Mouse (Mus musculus): ENCODE measurements around the gene Ugt1a7c. TPM values are rescaled to one million over a fixed set of nuclear protein-coding genes. Genes with fewer than 3 reads are reported as not detected.
"Not testable (repeated sequence)": the region's sequence is repeated elsewhere in the genome, so short reads cannot be mapped to it uniquely, and the experiment has no call there.

Ugt1a7c gene
- total and polyA plus RNA-seq, 3 experiments: 2.2 to 15.3 (median 11.1) TPM

DNA sequence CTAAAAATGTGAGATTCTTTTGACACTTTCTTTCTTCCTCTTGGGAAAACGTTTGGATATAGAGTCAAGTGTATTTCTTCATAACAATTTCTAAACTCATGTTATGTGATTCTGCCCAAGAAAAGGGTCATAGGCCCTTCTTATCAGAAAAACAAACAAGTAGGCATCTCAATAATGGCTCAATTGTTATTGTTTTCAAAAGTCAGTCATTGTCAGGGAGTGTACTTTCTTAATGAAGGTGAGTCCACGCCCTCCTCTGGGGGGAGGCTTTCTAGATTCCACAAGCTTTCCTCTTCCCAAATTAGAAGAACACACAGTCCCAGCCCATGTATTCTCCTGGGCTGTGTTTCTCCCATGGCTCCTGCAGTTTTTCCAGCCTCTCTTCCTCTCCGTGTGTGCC lies 7.3 kb upstream of the Ugt1a7c start, which contains the start of gene Ugt1a8:
Ugt1a8 (plus strand) TSS at position 301 of the 400 bp plus-strand sequence.
- H3K9ac ChIP-seq (ENCODE audit: insufficient read depth, low read depth): no peak within 1 kb of the TSS
- no peak for DNase-seq (ENCODE audit: extremely low read depth)
- H3K27ac ChIP-seq (ENCODE audit: insufficient read depth, low read depth): no peak within 1 kb of the TSS
- no peak within 1 kb of the TSS for H3K4me2 ChIP-seq (ENCODE audit: insufficient read depth, low read depth, poor library complexity, severe bottlenecking)
- in situ Hi-C loops (cut with MboI; ENCODE audit: low pct_ligation_motif_present, low pct_unique_long_range_greater_than_20kb, low sequenced_read_pairs) (no loop called here), dilution Hi-C loops (cut with MboI; ENCODE audit: extremely low pct_ligation_motif_present, extremely low pct_unique_long_range_greater_than_20kb, low sequenced_read_pairs) (no loop called here)
- no peak within 1 kb of the TSS for H3K4me3 ChIP-seq (replicated peaks in 1 of 3; ENCODE audit: low read depth in 2 of 3, low read length in 2 of 3, poor library complexity in 1 of 3)
- peaks cover 3% of the 10 kb centered on the region for H3K27me3 ChIP-seq (replicated peaks)
- no peaks in the 10 kb centered on the region for H3K36me3 ChIP-seq (replicated peaks in 1 of 2; ENCODE audit: control insufficient read depth in 1 of 2, insufficient read depth in 1 of 2, low read length in 1 of 2)
- no peaks in the 10 kb centered on the region for H3K79me2 ChIP-seq (replicated peaks; ENCODE audit: control insufficient read depth, extremely low read depth, insufficient read depth, poor library complexity, severe bottlenecking)
- peaks cover 0 to 4% of the 10 kb centered on the region in 2 experiments; a peak in 1 of 4 replicates for H3K4me1 ChIP-seq (ENCODE audit: control insufficient read depth in 1 of 2, insufficient read depth in 2 of 2)
- TF ChIP-seq NRF1 (IDR thresholded peaks at IDR 0.05; ENCODE audit: low read depth, low read length) (no peak), MAX (IDR thresholded peaks at IDR 0.05; ENCODE audit: low read length) (no peak), CTCF (conservative IDR thresholded peaks at IDR 0.05 in 1 of 2, IDR thresholded peaks at IDR 0.05 in 1 of 2; ENCODE audit: low read depth in 2 of 2, low read length in 2 of 2) (no peak), MYC (IDR thresholded peaks at IDR 0.05; ENCODE audit: low read depth, low read length) (no peak), TCF12 (IDR thresholded peaks at IDR 0.05; ENCODE audit: low read depth, low read length) (no peak)
- H3K9me3 ChIP-seq (replicated peaks; ENCODE audit: low read length): no peaks in the 10 kb centered on the region

DNA sequence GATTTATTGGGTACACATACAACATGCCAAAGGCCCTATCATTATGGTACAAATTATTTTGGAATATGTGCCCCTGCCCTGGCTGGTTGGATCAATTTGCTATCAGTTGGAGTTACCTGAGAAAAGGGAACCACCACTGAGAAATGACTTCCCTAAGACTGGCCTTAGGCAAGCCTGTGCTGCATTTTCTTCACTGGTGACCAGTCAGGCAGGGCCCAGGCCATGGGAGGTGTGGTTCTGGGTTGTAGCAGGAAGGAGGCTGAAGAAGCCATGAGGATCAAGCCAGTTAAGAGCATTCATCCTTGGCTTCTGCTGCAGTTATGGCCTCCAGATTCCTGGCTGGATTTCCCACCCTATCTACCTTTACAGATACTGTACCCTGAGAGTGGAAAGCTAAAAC lies 2.5 kb upstream of the Ugt1a7c start:
- Histone ChIP-seq H3K27me3 (replicated peaks) (no peaks in the 10 kb centered on the region), H3K36me3 (replicated peaks in 1 of 2; ENCODE audit: control insufficient read depth in 1 of 2, insufficient read depth in 1 of 2, low read length in 1 of 2) (no peaks in the 10 kb centered on the region), H3K4me3 (replicated peaks in 1 of 3; ENCODE audit: low read depth in 2 of 3, low read length in 2 of 3, poor library complexity in 1 of 3) (no peak overlapping the region), H3K9me3 (replicated peaks; ENCODE audit: low read length) (no peaks in the 10 kb centered on the region), H3K4me1 (ENCODE audit: control insufficient read depth in 1 of 2, insufficient read depth in 2 of 2) (peaks cover 0 to 19% of the 10 kb centered on the region in 2 experiments; a peak in 2 of 4 replicates), H3K79me2 (replicated peaks; ENCODE audit: control insufficient read depth, extremely low read depth, insufficient read depth, poor library complexity, severe bottlenecking) (no peaks in the 10 kb centered on the region), H3K4me2 (ENCODE audit: insufficient read depth, low read depth, poor library complexity, severe bottlenecking) (no peak overlapping the region), H3K9ac (ENCODE audit: insufficient read depth, low read depth) (no peak overlapping the region), H3K27ac (ENCODE audit: insufficient read depth, low read depth) (no peak overlapping the region)
- in situ Hi-C loops (cut with MboI; ENCODE audit: low pct_ligation_motif_present, low pct_unique_long_range_greater_than_20kb, low sequenced_read_pairs): no loop called here
- no peak for DNase-seq (ENCODE audit: extremely low read depth)
- dilution Hi-C loops (cut with MboI; ENCODE audit: extremely low pct_ligation_motif_present, extremely low pct_unique_long_range_greater_than_20kb, low sequenced_read_pairs): no loop called here
- no peak for TF ChIP-seq ZMIZ1 (IDR thresholded peaks at IDR 0.05; ENCODE audit: low read depth, low read length)
- TF ChIP-seq SMC3 (IDR thresholded peaks at IDR 0.05; ENCODE audit: low read depth, low read length): no peak

DNA sequence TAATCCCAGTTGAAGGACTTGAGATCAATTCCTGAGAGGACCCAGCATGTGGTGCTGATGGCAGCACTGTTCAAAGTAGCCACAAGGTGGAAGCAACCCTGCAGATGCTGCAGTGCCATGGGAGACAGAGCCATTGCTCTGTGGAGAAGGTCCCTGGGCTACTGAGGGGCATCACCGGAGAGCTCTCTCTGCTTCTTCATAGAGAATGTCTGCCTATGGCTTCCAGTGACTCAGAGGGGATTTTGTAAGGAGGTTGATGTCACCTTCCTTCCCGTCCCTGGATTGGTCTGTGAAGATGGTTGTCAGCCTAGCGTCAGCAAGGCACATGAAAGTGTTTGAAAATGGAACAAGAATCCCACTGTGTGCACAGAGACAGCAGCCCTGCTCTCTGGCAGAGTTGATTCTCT lies 589 bp upstream of the Ugt1a7c start:
- Histone ChIP-seq H3K4me2 (ENCODE audit: insufficient read depth, low read depth, poor library complexity, severe bottlenecking) (peak overlapping the region; percentile 64), H3K4me3 (replicated peaks in 1 of 3; ENCODE audit: low read depth in 2 of 3, low read length in 2 of 3, poor library complexity in 1 of 3) (peak overlapping the region in 1 of 3 experiments; percentile 58)
- H3K27ac ChIP-seq (ENCODE audit: insufficient read depth, low read depth): not testable (repeated sequence)

DNA sequence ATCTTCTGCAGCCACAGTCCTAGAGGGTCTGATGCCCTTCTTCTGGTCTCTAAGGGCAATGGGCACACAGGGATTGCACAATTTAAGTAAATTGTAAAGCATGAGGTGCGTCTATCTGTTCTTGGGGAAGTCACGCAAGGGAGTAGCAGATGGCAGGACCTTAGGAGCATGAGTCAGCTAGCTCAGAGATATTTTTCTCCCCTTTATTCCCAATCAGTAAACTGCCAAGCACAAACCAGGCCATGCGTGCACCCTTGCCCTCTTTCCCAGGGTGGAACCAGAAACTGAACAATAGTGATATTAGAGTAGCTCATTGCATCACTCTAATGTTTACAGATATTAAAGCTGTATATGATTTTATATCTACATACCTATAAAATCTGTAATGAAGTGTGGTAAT lies 3.7 kb downstream of the Ugt1a7c start:
- H3K36me3 ChIP-seq (replicated peaks in 1 of 2; ENCODE audit: control insufficient read depth in 1 of 2, insufficient read depth in 1 of 2, low read length in 1 of 2); H3K79me2 ChIP-seq (replicated peaks; ENCODE audit: control insufficient read depth, extremely low read depth, insufficient read depth, poor library complexity, severe bottlenecking); H3K27ac ChIP-seq (ENCODE audit: insufficient read depth, low read depth); H3K9ac ChIP-seq (ENCODE audit: insufficient read depth, low read depth); in situ Hi-C loops (cut with MboI; ENCODE audit: low pct_ligation_motif_present, low pct_unique_long_range_greater_than_20kb, low sequenced_read_pairs); H3K9me3 ChIP-seq (replicated peaks; ENCODE audit: low read length); H3K4me2 ChIP-seq (ENCODE audit: insufficient read depth, low read depth, poor library complexity, severe bottlenecking); H3K27me3 ChIP-seq (replicated peaks); dilution Hi-C loops (cut with MboI; ENCODE audit: extremely low pct_ligation_motif_present, extremely low pct_unique_long_range_greater_than_20kb, low sequenced_read_pairs); H3K4me3 ChIP-seq (replicated peaks in 1 of 3; ENCODE audit: low read depth in 2 of 3, low read length in 2 of 3, poor library complexity in 1 of 3); DNase-seq (ENCODE audit: extremely low read depth): not testable (repeated sequence)
- peaks cover 0 to 23% of the 10 kb centered on the region in 2 experiments; a peak in 2 of 4 replicates for H3K4me1 ChIP-seq (ENCODE audit: control insufficient read depth in 1 of 2, insufficient read depth in 2 of 2)

More for the DNA sequence above, 589 bp upstream of the Ugt1a7c start:
- DNase-seq (ENCODE audit: extremely low read depth): peak; percentile 49
- H3K27me3 ChIP-seq (replicated peaks); H3K9ac ChIP-seq (ENCODE audit: insufficient read depth, low read depth); H3K79me2 ChIP-seq (replicated peaks; ENCODE audit: control insufficient read depth, extremely low read depth, insufficient read depth, poor library complexity, severe bottlenecking); H3K9me3 ChIP-seq (replicated peaks; ENCODE audit: low read length); in situ Hi-C loops (cut with MboI; ENCODE audit: low pct_ligation_motif_present, low pct_unique_long_range_greater_than_20kb, low sequenced_read_pairs); dilution Hi-C loops (cut with MboI; ENCODE audit: extremely low pct_ligation_motif_present, extremely low pct_unique_long_range_greater_than_20kb, low sequenced_read_pairs); H3K36me3 ChIP-seq (replicated peaks in 1 of 2; ENCODE audit: control insufficient read depth in 1 of 2, insufficient read depth in 1 of 2, low read length in 1 of 2): not testable (repeated sequence)
- TF ChIP-seq SMC3 (IDR thresholded peaks at IDR 0.05; ENCODE audit: low read depth, low read length) (peak; percentile 16; the same call in 1 of the 2 replicates), ZKSCAN1 (IDR thresholded peaks at IDR 0.05; ENCODE audit: borderline replicate concordance, low read depth, low read length) (peak; percentile 75), TBP (conservative IDR thresholded peaks at IDR 0.05; ENCODE audit: low read depth, low read length) (peak; percentile 57; the same call in 1 of the 2 replicates), POLR2A (IDR thresholded peaks at IDR 0.05; ENCODE audit: low read depth, low read length) (peak; percentile 42; the same call in 1 of the 2 replicates), CTCF (conservative IDR thresholded peaks at IDR 0.05 in 1 of 2, IDR thresholded peaks at IDR 0.05 in 1 of 2; ENCODE audit: low read depth in 2 of 2, low read length in 2 of 2) (peak in 1 of 2 experiments; percentile 38; a peak in 2 of 4 replicates)
- peaks cover 0 to 25% of the 10 kb centered on the region in 2 experiments; a peak in 2 of 4 replicates for H3K4me1 ChIP-seq (ENCODE audit: control insufficient read depth in 1 of 2, insufficient read depth in 2 of 2)

DNA sequence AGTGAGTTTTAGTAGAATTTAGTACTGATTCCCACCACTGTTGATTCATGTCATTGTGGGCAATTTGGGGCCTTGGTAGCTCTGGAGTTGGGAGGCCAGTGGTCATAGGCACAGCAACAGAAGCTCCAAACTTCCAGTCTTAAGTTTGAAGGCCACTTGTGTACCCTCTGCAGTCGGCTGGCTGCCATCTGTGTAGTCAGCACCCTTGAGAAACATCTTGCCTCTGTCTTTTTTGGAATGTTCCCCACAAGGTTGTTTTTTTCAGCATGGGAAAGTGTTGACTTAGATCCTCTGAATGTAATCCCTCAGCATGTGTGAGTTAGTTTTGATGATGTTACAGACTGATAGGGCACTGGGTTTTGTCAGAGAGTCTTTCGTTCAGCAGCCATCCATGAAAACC lies 4.8 kb downstream of the Ugt1a7c start:
- H3K9me3 ChIP-seq (replicated peaks; ENCODE audit: low read length); H3K4me3 ChIP-seq (replicated peaks in 1 of 3; ENCODE audit: low read depth in 2 of 3, low read length in 2 of 3, poor library complexity in 1 of 3); in situ Hi-C loops (cut with MboI; ENCODE audit: low pct_ligation_motif_present, low pct_unique_long_range_greater_than_20kb, low sequenced_read_pairs); H3K79me2 ChIP-seq (replicated peaks; ENCODE audit: control insufficient read depth, extremely low read depth, insufficient read depth, poor library complexity, severe bottlenecking); H3K36me3 ChIP-seq (replicated peaks in 1 of 2; ENCODE audit: control insufficient read depth in 1 of 2, insufficient read depth in 1 of 2, low read length in 1 of 2); H3K4me2 ChIP-seq (ENCODE audit: insufficient read depth, low read depth, poor library complexity, severe bottlenecking); dilution Hi-C loops (cut with MboI; ENCODE audit: extremely low pct_ligation_motif_present, extremely low pct_unique_long_range_greater_than_20kb, low sequenced_read_pairs); DNase-seq (ENCODE audit: extremely low read depth); H3K9ac ChIP-seq (ENCODE audit: insufficient read depth, low read depth); H3K27ac ChIP-seq (ENCODE audit: insufficient read depth, low read depth); H3K27me3 ChIP-seq (replicated peaks): not testable (repeated sequence)
- peaks cover 0 to 29% of the 10 kb centered on the region in 2 experiments; a peak in 2 of 4 replicates for H3K4me1 ChIP-seq (ENCODE audit: control insufficient read depth in 1 of 2, insufficient read depth in 2 of 2)

Data from CH12.LX (cell line).